Mouse (Mus musculus): Measurements from ENCODE around the gene Slc13a2.
A peak's percentile ranks its signal among the peaks of the same experiment; 100 is the strongest.

Gene Slc13a2

DNA sequence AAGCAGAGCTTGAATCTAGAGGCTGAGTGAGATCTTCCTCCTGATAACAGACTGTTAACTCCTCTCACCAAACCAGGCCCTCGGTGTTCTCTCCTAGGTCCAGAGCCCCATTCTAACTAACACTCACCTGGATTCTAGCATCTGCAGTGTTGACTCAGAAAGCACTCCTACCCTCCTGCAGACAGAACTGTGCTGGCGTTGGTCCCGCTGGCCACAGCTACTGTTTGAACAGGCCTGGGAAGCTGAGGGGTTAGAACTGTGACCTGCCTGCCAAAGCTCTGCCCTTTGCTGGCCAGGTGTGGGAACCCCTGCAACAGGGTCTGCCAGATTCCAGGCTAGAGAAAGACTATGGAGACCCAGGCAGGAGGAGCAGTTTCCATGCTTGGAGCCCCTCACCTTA is 29.3 kb downstream of the Slc13a2 start:
- no peak for DNase-seq (ENCODE audit: low read depth)

DNA sequence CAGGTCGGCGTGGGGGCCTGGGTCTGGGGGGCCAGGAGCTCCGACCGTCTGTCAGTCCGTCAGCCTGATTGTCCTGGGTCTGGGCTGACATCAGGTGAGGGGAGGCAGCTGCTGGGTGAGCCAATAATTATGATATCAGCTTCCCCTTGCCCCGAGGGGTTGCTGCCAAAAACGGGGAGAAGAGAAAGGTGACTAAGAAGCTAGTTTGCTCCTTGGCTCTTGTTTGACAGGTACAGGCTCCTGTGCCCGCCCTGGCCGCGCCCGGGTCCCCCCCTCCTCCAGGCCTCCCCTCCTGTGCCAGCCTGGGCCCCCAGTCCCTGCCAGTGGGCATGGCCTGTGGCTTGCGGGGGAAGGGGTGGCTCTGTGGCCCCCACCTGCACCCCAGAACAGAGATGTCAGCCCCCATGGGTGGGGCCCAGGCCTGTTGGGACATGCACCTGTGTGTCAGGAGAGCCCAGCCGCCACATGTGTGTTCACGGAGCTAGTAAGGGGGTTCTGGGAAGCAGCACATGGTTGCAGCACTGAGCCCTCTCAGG is 35.4 kb downstream of the Slc13a2 start, which contains the start of gene Foxn1:
Gene Foxn1, minus strand, starts transcription at position 51 of the 536 bp plus-strand sequence.
- no peak for DNase-seq (ENCODE audit: low read depth)

DNA sequence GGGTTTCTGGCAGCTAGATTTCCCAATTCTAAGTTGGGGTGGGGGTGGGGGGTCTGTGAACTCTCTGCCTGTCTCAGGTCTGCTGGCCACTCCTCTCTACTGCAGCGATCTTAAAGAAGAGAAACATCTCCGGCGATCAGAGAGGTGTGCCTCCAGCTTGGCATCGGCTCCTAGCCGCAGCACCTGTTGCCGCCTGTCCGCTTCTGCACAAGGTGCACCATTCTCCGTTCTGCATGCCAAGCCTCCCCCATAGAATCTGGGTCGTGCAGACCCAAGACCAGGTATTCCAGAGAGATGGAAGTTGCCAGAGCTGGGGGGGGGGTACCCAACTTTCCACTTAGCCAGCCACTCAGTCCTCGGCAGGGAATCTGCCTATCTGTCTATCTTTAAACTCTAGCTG is 36.2 kb downstream of the Slc13a2 start:
- DNase-seq (ENCODE audit: low read depth), result no peak

DNA sequence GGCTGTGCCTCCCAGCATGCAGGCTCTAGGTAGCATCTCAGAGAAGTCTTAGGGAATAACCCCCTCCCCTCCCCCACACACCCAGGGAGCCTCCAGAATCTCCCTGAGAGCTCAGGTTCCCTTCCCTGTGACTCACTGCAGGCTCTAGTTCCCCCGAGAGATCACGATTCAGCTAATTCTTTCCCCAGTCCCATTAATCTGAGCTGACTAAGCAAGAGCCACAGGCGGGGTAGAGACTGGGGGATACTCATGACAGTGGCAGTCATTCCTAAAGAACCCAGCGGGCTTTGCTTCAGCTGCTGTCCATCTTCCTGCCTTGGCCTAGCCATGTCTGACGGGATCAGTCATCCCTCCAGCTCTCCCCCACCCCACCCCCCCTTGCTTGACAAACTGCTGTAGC is 39.3 kb downstream of the Slc13a2 start:
- DNase-seq (ENCODE audit: low read depth), result no peak

DNA sequence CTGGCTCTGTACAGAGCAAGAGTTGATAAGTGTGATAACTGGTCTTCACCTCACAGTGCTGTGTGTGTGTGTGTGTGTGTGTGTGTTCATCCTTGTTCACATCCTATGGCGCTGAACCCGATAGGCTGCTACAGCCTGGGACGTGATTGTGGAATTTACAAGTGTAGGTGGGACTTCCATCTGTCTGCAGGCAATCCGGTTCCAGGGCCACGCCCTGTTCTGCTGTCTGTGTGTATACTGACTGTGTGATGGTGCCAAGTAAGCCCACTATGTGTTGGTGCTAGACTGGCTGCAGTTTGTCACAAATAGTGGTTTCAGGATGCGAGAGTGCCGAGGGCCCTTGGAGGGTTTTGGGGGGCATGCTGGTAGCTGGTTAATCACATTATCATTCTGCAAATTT is 39.7 kb downstream of the Slc13a2 start:
- DNase-seq (ENCODE audit: low read depth), result no peak

DNA sequence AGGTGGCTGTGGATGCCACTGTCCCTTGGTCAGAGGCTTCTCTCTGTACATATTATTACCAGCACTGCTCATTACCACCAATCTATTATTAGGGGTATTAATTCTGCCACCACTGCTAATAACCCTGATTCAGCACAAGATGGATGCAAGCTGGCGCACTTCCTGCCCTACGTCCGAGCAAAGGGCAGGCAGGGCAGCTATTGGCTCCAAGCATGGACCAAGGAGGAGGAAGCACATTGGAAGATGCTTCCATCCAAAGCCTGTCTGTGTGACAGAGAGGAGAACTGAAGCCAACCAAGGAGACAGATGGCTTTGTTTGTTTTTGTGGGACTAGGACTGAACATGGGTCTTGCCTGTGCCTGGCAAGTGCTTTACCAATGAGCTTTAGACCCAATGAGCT is 41.0 kb downstream of the Slc13a2 start:
- DNase-seq (ENCODE audit: low read depth), result no peak

DNA sequence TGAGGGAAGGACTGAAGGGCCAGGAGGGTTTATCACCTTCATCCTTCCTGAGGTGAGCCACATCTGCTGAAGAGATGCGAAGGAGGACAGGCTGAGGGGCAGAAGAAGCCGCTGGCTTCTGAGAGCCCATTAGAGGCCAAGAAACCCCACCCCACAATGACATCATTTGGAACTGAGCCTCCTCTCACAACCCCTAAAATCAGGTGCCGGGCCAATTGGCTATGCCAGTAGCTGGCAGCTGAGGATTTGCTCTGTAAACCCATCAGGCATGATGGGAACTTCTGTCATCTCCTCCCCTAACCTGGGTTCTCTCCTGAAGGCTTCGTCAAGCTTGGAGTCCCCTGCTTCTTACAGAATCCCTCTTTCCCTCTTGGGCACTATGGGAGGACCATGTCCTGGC is 41.7 kb downstream of the Slc13a2 start:
- no peak for DNase-seq (ENCODE audit: low read depth)

DNA sequence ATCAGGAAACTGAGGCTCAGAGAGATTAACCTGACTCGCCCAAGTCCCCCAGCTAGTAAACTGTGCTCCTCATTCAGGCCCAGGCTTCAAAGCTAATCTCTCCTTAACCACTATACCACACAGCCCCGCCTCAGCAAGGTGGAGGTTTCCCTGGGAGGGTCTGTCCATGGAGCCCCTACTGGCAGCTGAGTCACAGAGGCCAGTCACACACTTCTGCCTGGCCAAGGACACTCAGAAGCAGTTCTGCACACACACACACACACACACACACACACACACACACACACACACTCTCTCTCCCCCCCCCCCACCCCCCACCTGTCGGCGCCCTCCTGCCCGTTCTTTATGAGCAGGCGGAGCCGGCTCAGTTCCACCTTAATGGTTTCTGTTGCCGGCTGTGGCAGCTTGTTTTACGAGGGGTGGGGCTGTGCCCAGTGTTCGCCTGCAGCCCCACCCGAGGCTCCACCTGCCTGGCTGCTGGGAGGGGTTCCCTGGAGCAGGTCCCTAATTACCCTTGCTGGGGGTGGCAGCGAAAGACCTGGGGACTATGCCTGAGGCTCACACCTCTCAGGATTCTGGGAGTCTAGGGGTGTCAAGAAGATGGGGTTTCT is 44.4 kb downstream of the Slc13a2 start:
- no peak for DNase-seq (ENCODE audit: low read depth)

DNA sequence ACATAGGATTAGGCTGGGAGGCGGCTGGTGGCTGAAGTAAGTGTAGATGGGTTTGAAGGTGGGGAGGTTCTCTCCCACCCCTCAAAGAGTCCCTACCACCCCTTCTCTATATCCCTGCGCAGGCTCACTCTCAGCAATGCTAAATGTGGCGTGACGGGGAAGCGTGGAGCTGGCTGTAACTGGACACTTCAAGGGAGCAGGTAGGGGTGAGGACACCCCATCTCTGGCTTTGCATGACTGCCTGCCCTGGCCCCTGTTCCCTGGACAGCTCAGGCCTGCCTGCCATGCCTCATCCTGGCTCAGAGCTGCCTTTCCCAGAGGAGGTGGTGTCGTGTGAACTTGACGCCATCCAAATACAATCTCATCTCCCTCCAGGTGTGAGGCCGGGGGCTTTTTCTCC is 47.9 kb downstream of the Slc13a2 start:
- no peak for DNase-seq (ENCODE audit: low read depth)

DNA sequence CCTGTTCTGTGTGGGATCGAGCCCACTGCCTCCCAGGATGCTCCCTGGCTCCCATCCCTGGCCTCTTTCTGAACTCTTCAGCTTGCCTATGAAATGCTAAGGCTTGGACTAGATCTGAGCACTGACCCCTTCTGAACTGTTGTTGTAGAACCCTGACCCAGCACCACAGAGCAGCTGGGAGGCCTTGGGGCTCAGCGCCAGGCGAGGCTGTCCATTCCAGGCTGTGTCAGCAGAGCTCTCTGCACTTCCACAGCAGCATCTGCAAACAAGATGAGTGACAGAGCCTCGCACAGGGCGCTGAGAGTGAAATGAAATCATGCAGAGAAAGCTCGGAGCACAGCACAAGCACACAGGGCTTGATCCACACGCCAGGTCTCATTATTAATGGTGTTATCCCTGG is 49.4 kb downstream of the Slc13a2 start:
- no peak for DNase-seq (ENCODE audit: low read depth)

DNA sequence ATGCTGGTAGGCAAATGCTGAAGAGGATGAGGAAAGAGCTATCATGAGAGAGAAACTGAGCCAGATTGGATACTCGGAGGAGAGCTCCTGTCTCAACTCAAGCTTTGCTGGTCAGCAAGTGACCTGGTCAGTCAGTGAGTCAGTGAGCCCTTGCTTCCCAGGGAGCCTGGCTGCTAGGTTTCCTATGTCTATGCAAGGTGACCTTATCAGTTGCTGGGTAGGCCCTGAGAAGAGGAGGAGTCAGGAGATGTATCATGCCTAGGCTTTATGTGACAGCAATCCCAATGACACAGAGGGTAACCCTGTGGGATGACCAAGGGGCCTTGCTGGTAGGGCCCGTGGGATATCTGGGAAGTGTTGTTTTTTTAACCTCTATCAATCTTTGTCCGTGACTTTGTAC is 49.9 kb downstream of the Slc13a2 start:
- no peak for DNase-seq (ENCODE audit: low read depth)

DNA sequence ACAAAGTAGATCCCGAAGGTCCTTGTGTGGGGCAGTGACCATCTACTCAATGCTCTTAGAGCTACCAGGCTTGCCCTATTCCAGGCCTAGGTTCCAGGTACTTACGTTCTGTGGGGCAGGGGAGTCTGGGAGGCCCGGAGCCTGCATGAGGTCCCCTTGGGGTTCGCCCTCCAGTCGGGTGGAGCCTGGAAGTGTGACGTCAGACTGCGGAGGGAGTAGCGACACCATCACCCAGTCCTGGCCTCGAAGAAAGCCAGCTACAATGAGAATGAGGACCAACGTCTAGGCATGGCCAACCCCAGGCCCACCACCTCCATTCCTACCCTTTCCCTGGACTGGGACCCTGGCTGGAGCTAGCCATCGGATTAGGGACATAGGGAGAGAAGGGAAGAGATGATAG is 50.3 kb downstream of the Slc13a2 start:
- no peak for DNase-seq (ENCODE audit: low read depth)

DNA sequence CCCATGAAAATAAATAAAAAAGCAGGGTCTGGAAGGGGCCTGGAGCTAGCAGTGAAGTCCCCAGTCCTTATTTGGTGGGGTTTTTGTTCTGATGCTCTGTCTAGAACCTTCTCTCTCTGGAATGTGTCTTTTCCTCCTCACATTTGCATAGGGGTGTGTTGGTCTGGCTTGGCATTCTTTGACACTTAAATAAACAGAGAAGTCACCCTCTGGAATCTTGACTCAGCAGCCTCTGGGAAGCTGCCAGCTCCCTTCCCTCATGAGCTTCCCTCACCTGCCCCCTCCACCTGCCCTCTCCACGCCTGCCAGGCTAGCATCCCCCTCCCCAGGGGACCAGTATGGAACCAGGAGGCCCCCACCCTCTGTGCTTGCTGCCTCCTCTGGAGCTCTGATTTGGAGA is 51.6 kb downstream of the Slc13a2 start:
- DNase-seq (ENCODE audit: low read depth), result no peak

DNA sequence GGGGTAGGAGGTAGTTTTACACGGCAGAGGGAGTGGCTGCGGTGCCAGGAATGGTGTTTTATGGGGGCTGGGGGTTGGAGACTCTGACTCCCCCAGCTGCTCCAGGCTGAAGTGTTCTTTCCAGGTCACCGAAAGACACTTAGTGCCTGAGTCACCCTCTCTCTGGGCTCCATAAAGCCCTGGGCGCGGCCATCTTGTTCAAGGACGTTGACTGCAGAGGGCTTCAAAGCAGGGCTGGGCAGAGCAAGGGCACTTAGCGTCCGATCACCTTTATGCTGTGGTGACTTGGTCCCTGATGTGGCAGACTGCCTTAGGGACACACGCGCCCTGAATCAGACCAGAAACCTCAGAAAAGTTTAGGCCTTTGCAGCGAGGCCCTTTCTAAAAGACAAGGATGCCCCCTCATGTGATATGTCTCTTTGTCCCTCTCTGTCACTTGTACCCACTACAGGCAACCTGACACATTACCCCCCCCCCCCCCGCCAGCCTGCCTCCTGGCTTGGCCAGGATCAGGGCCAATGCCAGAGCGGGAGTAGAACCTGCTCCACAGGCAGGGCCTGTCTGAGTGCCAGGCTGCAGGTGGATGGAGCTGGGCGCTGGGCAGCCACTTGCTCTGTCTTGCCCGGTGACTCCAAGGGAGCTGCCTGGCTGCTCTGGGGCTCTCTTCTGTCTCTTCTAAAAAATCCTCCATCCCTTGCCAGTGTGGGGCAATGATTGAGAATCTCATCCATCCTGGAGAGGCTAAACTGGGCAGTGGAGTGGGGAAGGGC is 54.4 kb downstream of the Slc13a2 start:
- no peak for DNase-seq (ENCODE audit: low read depth)

DNA sequence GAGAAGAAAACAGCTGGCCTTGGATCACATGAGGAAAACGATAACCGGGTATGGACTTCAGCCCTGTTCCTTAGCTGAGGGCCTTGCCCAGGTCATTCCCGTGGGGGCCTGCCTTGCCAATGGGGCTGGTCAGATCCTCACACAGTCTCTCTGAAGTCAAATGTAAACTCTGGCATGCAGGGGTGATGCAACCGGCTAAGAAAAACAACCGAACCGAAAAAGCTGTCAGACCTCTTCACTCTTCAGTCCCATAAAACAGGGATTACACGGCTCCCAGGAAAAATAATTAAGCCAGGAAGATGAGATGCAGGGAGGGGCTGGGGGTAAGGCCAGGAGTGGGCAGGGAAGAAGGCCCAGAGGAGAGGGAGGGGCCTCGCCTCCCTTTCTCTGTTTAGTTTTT is 57.9 kb downstream of the Slc13a2 start:
- no peak for DNase-seq (ENCODE audit: low read depth)

DNA sequence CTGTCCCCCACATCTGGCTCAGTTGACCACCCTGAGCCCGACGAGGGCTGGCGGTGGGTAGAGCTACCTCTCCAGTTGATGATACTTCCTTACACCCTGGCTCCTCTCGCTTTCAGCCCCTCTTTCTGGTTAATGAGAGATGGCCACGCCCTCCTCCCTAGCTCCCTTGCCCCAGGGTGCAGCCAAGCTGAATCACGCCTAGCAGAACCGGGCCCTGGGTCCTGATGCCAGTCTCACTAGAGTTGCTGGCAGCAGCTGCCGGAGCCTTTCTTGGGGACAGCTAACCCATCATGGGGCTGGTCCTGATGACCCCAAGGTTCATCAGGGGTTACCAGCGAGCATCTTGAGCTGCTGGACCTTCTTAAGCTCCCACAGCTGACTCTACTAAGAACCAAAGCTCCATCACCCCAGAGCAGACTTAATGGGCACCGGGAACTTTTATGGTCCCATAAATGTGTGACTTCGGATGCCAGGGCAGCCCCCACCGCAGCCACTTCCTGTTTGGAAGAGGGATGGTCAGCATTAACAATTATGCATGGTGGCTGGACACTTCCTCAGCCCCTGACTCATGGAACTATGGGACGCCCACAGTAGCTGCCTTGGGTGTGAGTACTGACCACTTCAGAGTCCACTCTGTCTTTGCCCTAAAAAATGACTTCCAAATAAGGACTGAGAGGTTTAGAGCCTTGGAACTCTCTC is 58.6 kb downstream of the Slc13a2 start:
- DNase-seq (ENCODE audit: low read depth), result no peak

DNA sequence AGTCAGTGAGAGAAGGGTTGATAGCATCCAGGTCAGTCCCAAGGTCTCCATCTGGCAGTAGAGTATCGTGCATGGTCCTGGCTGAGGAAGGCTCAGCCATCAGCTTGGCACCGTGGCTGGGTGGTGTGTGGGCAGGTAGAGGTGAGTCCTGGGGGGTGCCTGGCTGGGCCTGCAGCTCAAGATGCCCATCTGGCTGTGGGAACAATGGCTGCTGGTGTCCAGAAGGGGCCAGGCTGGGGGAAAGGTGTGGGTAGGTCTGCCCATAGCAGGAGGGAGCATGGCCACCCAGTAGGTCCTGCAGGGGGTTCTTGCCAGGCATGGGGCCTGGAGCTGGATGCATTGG is 61.3 kb downstream of the Slc13a2 start:
- no peak for DNase-seq (ENCODE audit: low read depth)

DNA sequence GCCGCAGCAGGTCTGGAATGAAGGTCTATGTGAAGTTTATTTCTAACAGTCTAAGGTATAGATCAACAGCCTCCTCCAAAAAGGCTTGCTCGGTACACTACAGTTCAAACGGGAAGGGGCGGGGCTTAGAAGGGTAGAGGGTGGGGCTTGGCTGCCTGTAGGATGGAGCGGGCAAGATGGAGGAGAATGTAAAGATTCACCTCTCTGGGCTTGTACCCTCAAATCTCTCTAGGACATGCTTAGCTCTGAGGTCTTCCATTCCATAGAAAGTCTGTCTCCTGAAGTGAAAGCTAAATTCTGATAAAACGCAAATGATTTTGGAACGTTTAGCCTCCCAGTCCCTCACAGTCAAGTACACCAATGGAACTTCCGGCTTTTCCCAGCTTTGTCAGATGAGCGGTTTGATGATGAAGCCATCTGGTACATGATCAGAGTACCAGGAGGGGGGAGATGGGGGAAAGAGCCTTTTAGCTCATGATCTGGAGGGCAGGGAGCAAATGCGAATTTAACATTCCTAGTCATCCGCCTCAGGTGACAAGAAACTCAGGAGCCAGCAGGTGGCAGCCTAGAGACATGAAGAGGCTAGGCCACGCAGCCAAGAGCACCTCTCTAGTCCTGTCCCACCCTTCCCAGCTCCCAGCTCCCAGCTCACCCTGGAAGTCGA is 61.8 kb downstream of the Slc13a2 start:
- peak; percentile 91 for DNase-seq (ENCODE audit: low read depth)

DNA sequence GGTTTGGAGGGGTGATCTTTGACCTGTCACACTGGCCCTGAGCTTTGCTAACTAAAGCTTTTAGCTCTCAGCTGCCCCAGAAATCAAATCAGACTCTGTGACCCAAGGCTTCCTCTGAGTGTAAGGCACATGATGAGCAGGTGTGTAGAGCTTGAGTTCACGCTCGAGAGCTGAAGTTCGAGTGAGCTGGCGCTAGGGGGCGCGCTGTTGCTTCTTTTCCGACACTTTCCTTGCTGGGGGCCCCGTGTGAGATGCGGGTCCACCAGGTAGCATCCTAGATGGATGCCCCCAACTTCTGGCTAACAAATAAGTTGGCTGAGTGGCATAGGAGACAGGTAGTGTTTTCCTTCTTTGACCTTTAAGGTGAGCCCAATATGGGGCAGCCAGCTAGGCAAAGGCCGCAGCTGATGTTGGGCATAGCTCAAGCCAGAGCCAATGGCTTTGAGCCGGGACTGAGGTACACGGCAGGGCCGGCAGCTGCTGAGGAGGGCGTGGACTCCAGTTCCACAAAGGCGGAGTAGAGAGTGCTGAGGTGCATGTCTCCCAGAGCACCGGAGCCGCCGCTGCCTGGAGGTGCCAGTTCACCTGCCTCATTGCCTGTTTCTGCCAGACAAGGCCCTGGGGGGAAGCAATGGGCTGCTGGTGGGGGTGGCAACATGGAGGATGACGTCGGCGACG is 63.5 kb downstream of the Slc13a2 start:
- peak; percentile 72 for DNase-seq (ENCODE audit: low read depth)

DNA sequence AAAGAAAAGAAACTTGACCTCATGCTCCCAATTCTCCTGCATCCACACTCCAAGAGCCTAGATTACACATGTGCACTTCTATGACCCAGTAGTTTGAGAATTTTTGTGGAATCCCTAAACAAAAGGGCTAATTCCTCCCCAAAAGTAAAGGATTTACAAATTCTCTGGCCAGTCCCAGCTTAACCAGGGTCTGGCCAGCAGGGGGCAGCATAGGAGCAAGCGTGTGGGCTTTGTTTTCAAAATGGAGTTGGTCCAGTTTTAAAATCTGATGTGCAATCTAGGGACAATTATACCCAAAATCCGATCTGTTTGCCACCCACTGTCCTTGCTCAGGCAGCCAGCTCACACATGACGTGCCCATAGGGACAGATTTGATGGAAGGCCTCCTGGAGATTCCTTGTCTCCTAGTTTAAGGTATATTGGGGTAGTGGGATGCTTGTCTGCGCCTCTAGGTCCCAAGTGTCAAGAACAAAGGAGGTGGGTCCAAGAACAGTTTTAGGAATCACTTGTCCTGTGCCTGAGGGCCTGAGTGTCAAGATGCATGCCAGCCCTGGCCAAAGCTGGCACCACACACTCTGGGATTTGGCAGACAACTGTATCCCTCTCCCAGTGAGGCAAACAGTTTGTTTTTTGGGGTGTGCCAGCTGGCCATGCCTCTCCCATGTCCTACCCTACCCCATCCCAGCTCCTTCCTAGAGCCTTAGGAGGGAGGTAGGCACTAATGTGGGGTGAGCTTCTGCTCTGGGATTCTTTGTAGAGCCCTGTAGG is 66.4 kb downstream of the Slc13a2 start:
- DNase-seq (ENCODE audit: low read depth), result peak; percentile 84

DNA sequence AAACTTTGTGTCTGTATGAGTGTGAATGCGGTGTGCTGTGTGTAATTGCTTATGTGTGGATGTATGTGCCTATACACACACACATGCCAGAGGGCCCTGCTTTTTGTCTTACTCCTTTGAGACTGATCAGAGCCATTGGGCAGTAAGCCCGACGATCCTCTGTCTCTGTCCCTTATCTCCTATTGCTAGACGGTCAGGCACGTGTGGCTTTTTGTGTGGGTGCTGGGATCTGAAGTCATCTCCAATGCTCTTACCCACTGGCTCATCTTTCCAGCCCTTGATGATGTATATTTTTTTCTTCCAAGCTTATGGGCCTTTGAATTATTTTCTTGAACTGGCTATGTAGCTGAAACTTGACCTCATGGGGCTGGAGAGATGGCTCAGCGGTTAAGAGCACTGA is 67.1 kb downstream of the Slc13a2 start:
- no peak for DNase-seq (ENCODE audit: low read depth)

Data from induced T-regulatory cell, adult 2 months (primary cell).